Mouse (Mus musculus): ENCODE measurements around the gene 1700020N15Rik. TPM values are rescaled to one million over a fixed set of nuclear protein-coding genes. Genes with fewer than 3 reads are reported as not detected.
"Not testable (repeated sequence)": the region's sequence is repeated elsewhere in the genome, so short reads cannot be mapped to it uniquely, and the experiment has no call there.

Gene 1700020N15Rik
- 0.41 TPM in 1 of 2 replicates, not detected in the other for polyA plus RNA-seq (2014; fragmentation: Nextera tagmentation; extraction: Ambion mirVana)

- H3K4me3 ChIP-seq (ENCODE audit: low read length); H3K36me3 ChIP-seq (ENCODE audit: control insufficient read depth, insufficient read depth, low read length); H3K9ac ChIP-seq (ENCODE audit: low read depth, low read length); H3K27me3 ChIP-seq (ENCODE audit: control insufficient read depth, insufficient read depth, low read length); H3K9me3 ChIP-seq (ENCODE audit: control insufficient read depth, low read length); H3K4me1 ChIP-seq (ENCODE audit: control insufficient read depth, insufficient read depth, low read length); ATAC-seq (ENCODE audit: low FRiP score, low TSS enrichment); H3K4me2 ChIP-seq (replicated peaks; ENCODE audit: low read depth, low read length); H3K27ac ChIP-seq (ENCODE audit: low read depth, low read length): not testable (repeated sequence)
- 88% methylated on average over 2 of the region's 5 CpGs for WGBS
Measured at GRCm38 (mm10) chrX:69945000-69945399, at the start of gene 1700020N15Rik. Gene 1700020N15Rik, plus strand, starts transcription at chrX:69945300.

GRCm38 (mm10) chrX:69976790-69977579 is 31.9 kb downstream of the 1700020N15Rik start:
- H3K4me1 ChIP-seq (ENCODE audit: control insufficient read depth, insufficient read depth, low read length): no peaks in the 10 kb centered on the region
- WGBS: 96% methylated on average over 2 of the region's 2 CpGs
- H3K27me3 ChIP-seq (ENCODE audit: control insufficient read depth, insufficient read depth, low read length): no peaks in the 10 kb centered on the region
- H3K27ac ChIP-seq (ENCODE audit: low read depth, low read length): no peak overlapping the region
- no peak overlapping the region for H3K4me3 ChIP-seq (ENCODE audit: low read length)
- no peaks in the 10 kb centered on the region for H3K36me3 ChIP-seq (ENCODE audit: control insufficient read depth, insufficient read depth, low read length)
- H3K9me3 ChIP-seq (ENCODE audit: control insufficient read depth, low read length): no peaks in the 10 kb centered on the region
- no peak for ATAC-seq (ENCODE audit: low FRiP score, low TSS enrichment)
- H3K9ac ChIP-seq (ENCODE audit: low read depth, low read length): no peak overlapping the region
- H3K4me2 ChIP-seq (replicated peaks; ENCODE audit: low read depth, low read length): no peak overlapping the region

All from kidney, embryonic 14.5 days (tissue).